In the genomic region with DNA sequence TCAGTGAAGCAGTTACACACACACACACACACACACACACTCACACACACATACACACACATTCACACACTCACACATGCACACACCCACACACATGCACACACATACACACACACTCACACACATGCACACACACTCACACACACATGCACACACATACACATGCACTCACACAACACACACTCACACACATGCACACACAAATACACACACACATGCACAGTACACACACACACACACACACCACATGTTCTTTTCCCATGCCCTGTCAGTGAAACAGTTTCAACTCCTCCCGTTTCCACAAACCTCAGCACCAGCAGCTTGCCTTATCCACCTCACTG, we compare ENCODE assay signal across 21 mouse cellular contexts. TPM values are rescaled to one million over a fixed set of nuclear protein-coding genes. Genes with fewer than 3 reads are reported as not detected.
DNase-seq lines count a peak whose midpoint lies in the region; ATAC-seq and TF ChIP-seq lines count a peak whose summit lies in the region.
"Had no signal": no experiment of that assay in that cellular context is flagged by ENCODE, and none has a peak within 500 bp of the region (broad histone marks: within the 10 kb centered on the region; RNA-seq: fewer than 3 reads in every experiment).

No protein-coding gene starts in this region.

- peak; percentile 5; the same call in 1 of the 2 replicates for ATAC-seq in liver, embryonic 11.5 days (replicated peaks; ENCODE audit: low FRiP score)
- 0 out of 2 replicates have a peak, but pooled peaks have one; percentile 6 for ATAC-seq in midbrain, embryonic 15.5 days (replicated peaks)
- no peak for ATAC-seq in midbrain, postnatal 0 days (ENCODE audit: low FRiP score)
- ATAC-seq: CD4-positive, CD25-positive, alpha-beta regulatory T cell, adult 4 months had no signal

- H3K4me1 ChIP-seq in heart, embryonic 10.5 days = peaks cover 40% of the 10 kb centered on the region
- peaks cover 16% of the 10 kb centered on the region for H3K4me1 ChIP-seq in liver, embryonic 11.5 days (replicated peaks; ENCODE audit: control insufficient read depth, insufficient read depth, low read length)
- peaks cover 6% of the 10 kb centered on the region; the same call in 1 of the 2 replicates for H3K4me1 ChIP-seq in midbrain, embryonic 15.5 days
- H3K4me1 ChIP-seq in midbrain, postnatal 0 days (ENCODE audit: insufficient read depth, low read length) = peaks cover 6% of the 10 kb centered on the region; the same call in 1 of the 2 replicates

- 19% methylated on average over 1 of the region's 1 CpGs for WGBS in heart, embryonic 10.5 days
- 14% methylated on average over 1 of the region's 1 CpGs for WGBS in liver, embryonic 11.5 days
- WGBS in midbrain, embryonic 15.5 days = 73% methylated on average over 1 of the region's 1 CpGs
- 73% methylated on average over 1 of the region's 1 CpGs for WGBS in midbrain, postnatal 0 days

- H3K4me2 ChIP-seq in liver, embryonic 11.5 days = no peak overlapping the region
- no peak overlapping the region for H3K4me2 ChIP-seq in midbrain, embryonic 15.5 days
- H3K4me2 ChIP-seq in midbrain, postnatal 0 days (ENCODE audit: low read depth, low read length, poor library complexity, severe bottlenecking) = no peak overlapping the region
- H3K4me2 ChIP-seq: embryonic facial prominence, embryonic 13.5 days; hindbrain, embryonic 13.5 days had no signal

- no peaks in the 10 kb centered on the region for H3K9me3 ChIP-seq in heart, embryonic 10.5 days
- no peaks in the 10 kb centered on the region for H3K9me3 ChIP-seq in liver, embryonic 11.5 days (ENCODE audit: control insufficient read depth, low read length)
- no peaks in the 10 kb centered on the region for H3K9me3 ChIP-seq in midbrain, embryonic 15.5 days
- H3K9me3 ChIP-seq in midbrain, postnatal 0 days (ENCODE audit: low read length) = no peaks in the 10 kb centered on the region
- H3K9me3 ChIP-seq: embryonic facial prominence, embryonic 13.5 days; G1E; hindbrain, embryonic 13.5 days had no signal

- H3K27ac ChIP-seq in heart, embryonic 10.5 days = 0 out of 2 replicates have a peak overlapping the region, but pooled peaks have one; percentile 4
- H3K27ac ChIP-seq in liver, embryonic 11.5 days (ENCODE audit: low read depth, low read length) = no peak overlapping the region
- H3K27ac ChIP-seq in midbrain, embryonic 15.5 days = no peak overlapping the region
- no peak overlapping the region for H3K27ac ChIP-seq in midbrain, postnatal 0 days (ENCODE audit: low read depth, low read length)
- H3K27ac ChIP-seq: embryonic facial prominence, embryonic 13.5 days; gastrocnemius, adult 2 months; hindbrain, embryonic 13.5 days had no signal

- no peak for DNase-seq in heart, embryonic 10.5 days (ENCODE audit: low spot score)
- DNase-seq in heart, adult 11 months = no peak
- DNase-seq in liver, embryonic 11.5 days (ENCODE audit: low spot score) = no peak
- DNase-seq in liver = no peak
- DNase-seq in midbrain, postnatal 0 days (ENCODE audit: low spot score) = no peak
- DNase-seq in naive thymus-derived CD4-positive, alpha-beta T cell, adult 2 months (ENCODE audit: low read depth) = peak; percentile 7
- DNase-seq in embryo, embryonic 10.5 days (ENCODE audit: low spot score) = no peak
- DNase-seq: adrenal gland, postnatal 10 days; B cell, adult 2 months; cerebellum, adult 11-12 months; cerebellum, adult 9-10 months; cerebellum, postnatal 25 days; gastrocnemius, adult 2 months; gastrocnemius, postnatal 25 days; heart, postnatal 10 days; heart, postnatal 4 days had no signal

- TF ChIP-seq CTCF in midbrain, postnatal 0 days (IDR thresholded peaks at IDR 0.05) = no peak

- H3K9ac ChIP-seq in liver, embryonic 11.5 days (ENCODE audit: low read depth, low read length) = no peak overlapping the region
- H3K9ac ChIP-seq in midbrain, embryonic 15.5 days = no peak overlapping the region
- H3K9ac ChIP-seq in midbrain, postnatal 0 days (replicated peaks; ENCODE audit: low read length, poor library complexity, severe bottlenecking) = no peak overlapping the region
- H3K9ac ChIP-seq: embryonic facial prominence, embryonic 13.5 days; hindbrain, embryonic 13.5 days had no signal

- no peak overlapping the region for H3K4me3 ChIP-seq in heart, embryonic 10.5 days
- no peak overlapping the region for H3K4me3 ChIP-seq in liver, embryonic 11.5 days (ENCODE audit: low read depth, low read length)
- H3K4me3 ChIP-seq in midbrain, embryonic 15.5 days = no peak overlapping the region
- H3K4me3 ChIP-seq in midbrain, postnatal 0 days (ENCODE audit: low read depth, low read length) = no peak overlapping the region
- H3K4me3 ChIP-seq: embryonic facial prominence, embryonic 13.5 days; gastrocnemius, adult 2 months; hindbrain, embryonic 13.5 days had no signal

- H3K36me3 ChIP-seq in heart, embryonic 10.5 days = no peaks in the 10 kb centered on the region
- no peaks in the 10 kb centered on the region for H3K36me3 ChIP-seq in liver, embryonic 11.5 days (ENCODE audit: control insufficient read depth, insufficient read depth, low read length)
- no peaks in the 10 kb centered on the region for H3K36me3 ChIP-seq in midbrain, embryonic 15.5 days (replicated peaks)
- H3K36me3 ChIP-seq in midbrain, postnatal 0 days (ENCODE audit: insufficient read depth, low read length) = no peaks in the 10 kb centered on the region
- H3K36me3 ChIP-seq: embryonic facial prominence, embryonic 13.5 days; G1E; hindbrain, embryonic 13.5 days had no signal

- H3K27me3 ChIP-seq in heart, embryonic 10.5 days (ENCODE audit: insufficient read depth, poor library complexity, severe bottlenecking) = peaks cover 25% of the 10 kb centered on the region
- no peaks in the 10 kb centered on the region; the same call in 1 of the 2 replicates for H3K27me3 ChIP-seq in liver, embryonic 11.5 days (replicated peaks; ENCODE audit: control insufficient read depth, insufficient read depth, low read length)
- H3K27me3 ChIP-seq in midbrain, embryonic 15.5 days (replicated peaks) = no peaks in the 10 kb centered on the region
- no peaks in the 10 kb centered on the region for H3K27me3 ChIP-seq in midbrain, postnatal 0 days (ENCODE audit: insufficient read depth, low read length)
- H3K27me3 ChIP-seq: embryonic facial prominence, embryonic 13.5 days; hindbrain, embryonic 13.5 days had no signal

RNA-seq across cellular contexts. Expression of gene Kif21b, which starts 11.0 kb away (rescaled TPM):
- 4.6 and 5.4 TPM in 2 replicates for polyA plus RNA-seq in heart, embryonic 10.5 days (2016; fragmentation: Nextera tagmentation; extraction: Ambion mirVana)
- 3.6 and 4.8 TPM in 2 replicates for polyA plus RNA-seq in liver, embryonic 11.5 days (2014; fragmentation: Nextera tagmentation; extraction: Ambion mirVana)
- polyA plus RNA-seq in midbrain, embryonic 15.5 days (2015; fragmentation: Nextera tagmentation; extraction: Ambion mirVana) = 58.9 and 62.0 TPM in 2 replicates
- total RNA-seq in midbrain, postnatal 0 days (2014; rRNA removed) = 156 and 160 TPM in 2 replicates
- polyA plus RNA-seq in midbrain, postnatal 0 days (2015; fragmentation: Nextera tagmentation; extraction: Ambion mirVana) = 28.1 and 32.1 TPM in 2 replicates
